Mouse (Mus musculus): ENCODE data around the gene Arhgap24. TPM values are rescaled to one million over a fixed set of nuclear protein-coding genes. Genes with fewer than 3 reads are reported as not detected.

Arhgap24 gene
- polyA plus RNA-seq, 1 experiment: 12.5 TPM

DNA sequence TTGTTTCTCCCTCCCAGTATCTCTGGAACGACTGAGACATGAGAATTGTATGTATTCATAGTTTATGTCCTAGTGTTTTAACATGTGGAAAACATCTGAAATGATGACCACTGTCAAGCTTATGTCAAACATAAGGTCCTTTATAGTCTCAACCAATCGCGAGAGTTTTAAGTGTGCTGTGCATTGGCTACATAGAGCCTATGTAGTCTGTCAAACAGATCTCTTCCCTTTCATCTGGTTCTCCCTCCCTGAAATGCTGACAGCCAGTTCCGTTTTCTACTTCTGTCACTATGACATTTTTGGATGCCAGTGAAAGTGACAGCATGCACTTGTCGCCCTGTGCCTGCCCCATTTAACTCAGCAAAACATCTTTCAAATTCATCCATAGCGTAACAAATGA lies 275.8 kb downstream of the Arhgap24 start:
- no peak overlapping the region for H3K4me2 ChIP-seq (ENCODE audit: low read depth)
- H3K36me3 ChIP-seq (ENCODE audit: control insufficient read depth, insufficient read depth): no peaks in the 10 kb centered on the region
- TF ChIP-seq POLR2AphosphoS2 (IDR thresholded peaks at IDR 0.05; ENCODE audit: insufficient read length, low read depth): no peak
- no peak for TF ChIP-seq E2F4 (IDR thresholded peaks at IDR 0.05; ENCODE audit: insufficient read depth)
- TF ChIP-seq SRF (IDR thresholded peaks at IDR 0.05; ENCODE audit: control insufficient read depth, insufficient read length, low read depth): no peak
- TF ChIP-seq MAX (IDR thresholded peaks at IDR 0.05; ENCODE audit: low read depth): no peak
- TF ChIP-seq USF1 (IDR thresholded peaks at IDR 0.05; ENCODE audit: low read depth): no peak
- no peak for TF ChIP-seq TCF12 (IDR thresholded peaks at IDR 0.05; ENCODE audit: insufficient read depth, poor library complexity, severe bottlenecking)
- no peak for TF ChIP-seq MYOG (IDR thresholded peaks at IDR 0.05; ENCODE audit: control insufficient read depth in 1 of 3, insufficient read depth in 1 of 3, insufficient read length in 2 of 3, low read depth in 2 of 3)
- TF ChIP-seq REST (IDR thresholded peaks at IDR 0.05; ENCODE audit: insufficient read depth, insufficient read length): no peak
- H3K4me3 ChIP-seq: no peak overlapping the region
- no peaks in the 10 kb centered on the region for H3K79me2 ChIP-seq (ENCODE audit: control insufficient read depth, insufficient read depth)
- no peaks in the 10 kb centered on the region for H3K27me3 ChIP-seq (ENCODE audit: control insufficient read depth, insufficient read depth, insufficient read length)
- H3ac ChIP-seq (ENCODE audit: control insufficient read depth, insufficient read length): no peak overlapping the region

GRCm38 (mm10) chr5:102765694-102766093 lies 284.5 kb downstream of the Arhgap24 start:
- TF ChIP-seq POLR2AphosphoS2 (IDR thresholded peaks at IDR 0.05; ENCODE audit: insufficient read length, low read depth): no peak
- TF ChIP-seq MYOG (IDR thresholded peaks at IDR 0.05; ENCODE audit: control insufficient read depth in 1 of 3, insufficient read depth in 1 of 3, insufficient read length in 2 of 3, low read depth in 2 of 3): no peak
- TF ChIP-seq REST (IDR thresholded peaks at IDR 0.05; ENCODE audit: insufficient read depth, insufficient read length): no peak
- TF ChIP-seq MAX (IDR thresholded peaks at IDR 0.05; ENCODE audit: low read depth): no peak
- TF ChIP-seq CEBPB (IDR thresholded peaks at IDR 0.05; ENCODE audit: insufficient read depth, poor library complexity, severe bottlenecking): no peak
- TF ChIP-seq SRF (IDR thresholded peaks at IDR 0.05; ENCODE audit: control insufficient read depth, insufficient read length, low read depth): no peak
- no peak for TF ChIP-seq E2F4 (IDR thresholded peaks at IDR 0.05; ENCODE audit: insufficient read depth)
- TF ChIP-seq TCF12 (IDR thresholded peaks at IDR 0.05; ENCODE audit: insufficient read depth, poor library complexity, severe bottlenecking): no peak
- TF ChIP-seq POLR2A (IDR thresholded peaks at IDR 0.05; ENCODE audit: insufficient read length, low read depth): no peak
- no peak for TF ChIP-seq MYOD1 (IDR thresholded peaks at IDR 0.05; ENCODE audit: control insufficient read depth in 1 of 3, insufficient read length in 2 of 3, low read depth in 2 of 3)
- TF ChIP-seq TCF3 (IDR thresholded peaks at IDR 0.05; ENCODE audit: insufficient read length, low read depth): no peak
- TF ChIP-seq USF1 (IDR thresholded peaks at IDR 0.05; ENCODE audit: low read depth): no peak
- Histone ChIP-seq H3K4me3 (no peak overlapping the region), H3ac (ENCODE audit: control insufficient read depth, insufficient read length) (no peak overlapping the region), H3K79me2 (ENCODE audit: control insufficient read depth, insufficient read depth) (no peaks in the 10 kb centered on the region), H3K27me3 (ENCODE audit: control insufficient read depth, insufficient read depth, insufficient read length) (no peaks in the 10 kb centered on the region), H3K36me3 (ENCODE audit: control insufficient read depth, insufficient read depth) (no peaks in the 10 kb centered on the region), H3K4me2 (ENCODE audit: low read depth) (no peak overlapping the region)

GRCm38 (mm10) chr5:102766311-102767057 lies 285.3 kb downstream of the Arhgap24 start:
- no peaks in the 10 kb centered on the region for H3K36me3 ChIP-seq (ENCODE audit: control insufficient read depth, insufficient read depth)
- TF ChIP-seq E2F4 (IDR thresholded peaks at IDR 0.05; ENCODE audit: insufficient read depth) (no peak), USF1 (IDR thresholded peaks at IDR 0.05; ENCODE audit: low read depth) (no peak), SRF (IDR thresholded peaks at IDR 0.05; ENCODE audit: control insufficient read depth, insufficient read length, low read depth) (no peak), REST (IDR thresholded peaks at IDR 0.05; ENCODE audit: insufficient read depth, insufficient read length) (no peak), CEBPB (IDR thresholded peaks at IDR 0.05; ENCODE audit: insufficient read depth, poor library complexity, severe bottlenecking) (no peak), POLR2A (IDR thresholded peaks at IDR 0.05; ENCODE audit: insufficient read length, low read depth) (no peak), POLR2AphosphoS2 (IDR thresholded peaks at IDR 0.05; ENCODE audit: insufficient read length, low read depth) (no peak), TCF3 (IDR thresholded peaks at IDR 0.05; ENCODE audit: insufficient read length, low read depth) (no peak), TCF12 (IDR thresholded peaks at IDR 0.05; ENCODE audit: insufficient read depth, poor library complexity, severe bottlenecking) (no peak), MYOG (IDR thresholded peaks at IDR 0.05; ENCODE audit: control insufficient read depth in 1 of 3, insufficient read depth in 1 of 3, insufficient read length in 2 of 3, low read depth in 2 of 3) (no peak), MAX (IDR thresholded peaks at IDR 0.05; ENCODE audit: low read depth) (no peak), MYOD1 (IDR thresholded peaks at IDR 0.05; ENCODE audit: control insufficient read depth in 1 of 3, insufficient read length in 2 of 3, low read depth in 2 of 3) (no peak)
- no peak overlapping the region for H3ac ChIP-seq (ENCODE audit: control insufficient read depth, insufficient read length)

DNA sequence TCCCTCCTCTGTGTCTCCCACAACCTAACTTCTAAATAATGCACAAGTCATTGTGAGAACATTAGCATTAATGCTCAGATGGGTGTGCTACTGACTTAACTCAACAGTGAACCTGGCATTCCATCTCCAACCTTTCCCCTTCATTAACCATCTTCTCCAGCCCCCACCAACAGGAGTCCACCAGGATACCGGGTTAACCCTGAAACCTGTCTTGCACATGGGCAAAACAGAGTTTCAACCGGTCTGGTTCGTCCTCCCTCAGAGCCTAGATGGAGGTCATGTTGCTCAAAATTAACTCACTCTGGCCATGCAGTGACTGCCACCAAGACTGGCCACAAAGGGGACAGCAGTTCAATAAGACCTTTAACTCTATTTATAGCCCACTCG lies 285.9 kb downstream of the Arhgap24 start:
- Histone ChIP-seq H3K27me3 (ENCODE audit: control insufficient read depth, insufficient read depth, insufficient read length) (no peaks in the 10 kb centered on the region), H3K4me2 (ENCODE audit: low read depth) (no peak overlapping the region), H3K79me2 (ENCODE audit: control insufficient read depth, insufficient read depth) (no peaks in the 10 kb centered on the region), H3ac (ENCODE audit: control insufficient read depth, insufficient read length) (no peak overlapping the region), H3K36me3 (ENCODE audit: control insufficient read depth, insufficient read depth) (no peaks in the 10 kb centered on the region), H3K4me3 (no peak overlapping the region)
- TF ChIP-seq SRF (IDR thresholded peaks at IDR 0.05; ENCODE audit: control insufficient read depth, insufficient read length, low read depth) (no peak), MYOD1 (IDR thresholded peaks at IDR 0.05; ENCODE audit: control insufficient read depth in 1 of 3, insufficient read length in 2 of 3, low read depth in 2 of 3) (no peak), MYOG (IDR thresholded peaks at IDR 0.05; ENCODE audit: control insufficient read depth in 1 of 3, insufficient read depth in 1 of 3, insufficient read length in 2 of 3, low read depth in 2 of 3) (no peak), POLR2A (IDR thresholded peaks at IDR 0.05; ENCODE audit: insufficient read length, low read depth) (no peak), MAX (IDR thresholded peaks at IDR 0.05; ENCODE audit: low read depth) (no peak), REST (IDR thresholded peaks at IDR 0.05; ENCODE audit: insufficient read depth, insufficient read length) (no peak), TCF12 (IDR thresholded peaks at IDR 0.05; ENCODE audit: insufficient read depth, poor library complexity, severe bottlenecking) (no peak), TCF3 (IDR thresholded peaks at IDR 0.05; ENCODE audit: insufficient read length, low read depth) (no peak), USF1 (IDR thresholded peaks at IDR 0.05; ENCODE audit: low read depth) (no peak), POLR2AphosphoS2 (IDR thresholded peaks at IDR 0.05; ENCODE audit: insufficient read length, low read depth) (no peak), E2F4 (IDR thresholded peaks at IDR 0.05; ENCODE audit: insufficient read depth) (no peak)

More at GRCm38 (mm10) chr5:102766311-102767057, 285.3 kb downstream of the Arhgap24 start:
- H3K4me2 ChIP-seq (ENCODE audit: low read depth): no peak overlapping the region
- H3K27me3 ChIP-seq (ENCODE audit: control insufficient read depth, insufficient read depth, insufficient read length): no peaks in the 10 kb centered on the region
- no peak overlapping the region for H3K4me3 ChIP-seq
- H3K79me2 ChIP-seq (ENCODE audit: control insufficient read depth, insufficient read depth): no peaks in the 10 kb centered on the region

Measured in myocyte (in vitro differentiated cells).